Mouse (Mus musculus) C2C12 (cell line): ENCODE measurements around the gene Dock1.

Experiments used
- CEBPB ChIP-seq: IDR thresholded peaks from one replicate; pipeline ENCODE4 v1.6.1; 2011; ENCODE audit warnings: low read depth, mild to moderate bottlenecking, control low read depth, moderate library complexity
- CTCF ChIP-seq: IDR thresholded peaks from one replicate; pipeline ENCODE4 v1.5.1; 2011; ENCODE audit not compliant: control insufficient read depth, insufficient read depth, insufficient read length
- MAX ChIP-seq: IDR thresholded peaks from one replicate; pipeline ENCODE4 v1.6.1; 2011; ENCODE audit warnings: mild to moderate bottlenecking, control low read depth
- MYOD1 ChIP-seq: IDR thresholded peaks from one replicate; pipeline ENCODE4 v1.6.1; 2011; ENCODE audit warnings: low read depth; ENCODE audit not compliant: control insufficient read depth, insufficient read length
- MYOG ChIP-seq: IDR thresholded peaks from one replicate; pipeline ENCODE4 v1.6.1; 2011; ENCODE audit not compliant: control insufficient read depth, insufficient read length; ENCODE audit errors: extremely low read depth
- USF1 ChIP-seq: IDR thresholded peaks from one replicate; pipeline ENCODE4 v1.6.1; 2011; ENCODE audit warnings: low read depth, mild to moderate bottlenecking, control low read depth, moderate library complexity

DNA sequence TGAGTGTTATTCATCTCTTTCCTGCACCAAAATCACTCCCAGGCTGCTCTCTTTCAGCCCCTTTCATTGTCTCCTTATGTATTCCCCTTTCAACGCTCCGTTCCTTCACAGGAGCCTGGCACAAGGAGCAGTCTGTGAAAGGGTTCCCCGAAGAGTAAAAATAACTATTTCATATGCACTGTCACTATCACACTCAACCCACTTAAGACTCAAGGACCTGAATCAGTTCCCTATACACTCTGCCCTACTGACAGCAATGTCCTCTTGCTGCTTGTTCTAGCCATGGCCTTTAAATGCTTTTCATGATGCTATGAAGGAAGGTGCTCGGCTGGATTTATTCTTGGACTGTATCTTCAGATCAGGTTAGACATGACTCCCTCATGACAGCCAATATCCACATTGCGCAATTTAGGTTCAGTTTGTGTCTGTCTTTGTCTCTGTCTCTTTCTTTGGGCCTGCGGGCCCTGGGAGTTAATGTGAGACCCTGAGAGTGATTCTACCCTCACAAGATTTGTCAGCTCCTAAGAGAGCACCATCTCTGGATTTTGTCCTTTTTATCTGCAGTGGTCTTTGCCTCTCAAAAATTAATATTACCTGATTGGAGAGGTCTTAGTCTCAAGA is 538.6 kb downstream of the Dock1 start:
- TF ChIP-seq MAX (no peak), CTCF (no peak), MYOG (no peak), USF1 (no peak), MYOD1 (no peak), CEBPB (peak; percentile 67)
